Mouse (Mus musculus): ENCODE results near the gene Gm6899. TPM values are rescaled to one million over a fixed set of nuclear protein-coding genes. Genes with fewer than 3 reads are reported as not detected.

Gm6899 gene
- polyA plus RNA-seq, 1 experiment from 2014 or later, result 0.33 TPM

- WGBS (ENCODE audit: insufficient replicate concordance), result 66% methylated on average over 5 of the region's 5 CpGs
- ATAC-seq (ENCODE audit: low read depth), result no peak
- H3K27me3 ChIP-seq (ENCODE audit: control insufficient read depth, insufficient read depth, low read depth, low read length), result no peaks in the 10 kb centered on the region
- no peaks in the 10 kb centered on the region for H3K36me3 ChIP-seq (ENCODE audit: control insufficient read depth, insufficient read depth)
- no peaks in the 10 kb centered on the region for H3K4me1 ChIP-seq (ENCODE audit: control insufficient read depth, low read depth, low read length)
- H3K27ac ChIP-seq (ENCODE audit: low read length), result no peak overlapping the region
- H3K4me2 ChIP-seq (ENCODE audit: low read depth, low read length), result no peak overlapping the region
- no peak overlapping the region for H3K4me3 ChIP-seq (ENCODE audit: low read depth, low read length)
- no peak overlapping the region for H3K9ac ChIP-seq (ENCODE audit: low read depth, low read length)
- H3K9me3 ChIP-seq (replicated peaks; ENCODE audit: control insufficient read depth, low read length), result no peaks in the 10 kb centered on the region
These were observed 29.7 kb downstream of the Gm6899 start for GRCm38 (mm10) chr11:26622727-26623126.

- Histone ChIP-seq H3K9ac (ENCODE audit: low read depth, low read length) (no peak overlapping the region), H3K36me3 (ENCODE audit: control insufficient read depth, insufficient read depth) (no peaks in the 10 kb centered on the region), H3K4me1 (ENCODE audit: control insufficient read depth, low read depth, low read length) (no peaks in the 10 kb centered on the region), H3K4me3 (ENCODE audit: low read depth, low read length) (no peak overlapping the region), H3K27me3 (ENCODE audit: control insufficient read depth, insufficient read depth, low read depth, low read length) (no peaks in the 10 kb centered on the region), H3K4me2 (ENCODE audit: low read depth, low read length) (no peak overlapping the region), H3K9me3 (replicated peaks; ENCODE audit: control insufficient read depth, low read length) (no peaks in the 10 kb centered on the region), H3K27ac (ENCODE audit: low read length) (no peak overlapping the region)
- WGBS (ENCODE audit: insufficient replicate concordance), result 52% methylated on average over 1 of the region's 1 CpGs
- no peak for ATAC-seq (ENCODE audit: low read depth)
These were observed 43.2 kb downstream of the Gm6899 start for GRCm38 (mm10) chr11:26636239-26636638.

- no peaks in the 10 kb centered on the region for H3K9me3 ChIP-seq (replicated peaks; ENCODE audit: control insufficient read depth, low read length)
- no peaks in the 10 kb centered on the region for H3K36me3 ChIP-seq (ENCODE audit: control insufficient read depth, insufficient read depth)
- no peaks in the 10 kb centered on the region for H3K27me3 ChIP-seq (ENCODE audit: control insufficient read depth, insufficient read depth, low read depth, low read length)
- H3K4me1 ChIP-seq (ENCODE audit: control insufficient read depth, low read depth, low read length), result no peaks in the 10 kb centered on the region
- no peak overlapping the region; the same call in 1 of the 2 replicates for H3K4me2 ChIP-seq (ENCODE audit: low read depth, low read length)
- peak; percentile 74 for ATAC-seq (ENCODE audit: low read depth)
- WGBS (ENCODE audit: insufficient replicate concordance), result 12% methylated on average over 8 of the region's 8 CpGs
- no peak overlapping the region for H3K27ac ChIP-seq (ENCODE audit: low read length)
- no peak overlapping the region for H3K9ac ChIP-seq (ENCODE audit: low read depth, low read length)
- no peak overlapping the region for H3K4me3 ChIP-seq (ENCODE audit: low read depth, low read length)
These were observed 47.3 kb downstream of the Gm6899 start for GRCm38 (mm10) chr11:26640314-26640785.

GRCm38 (mm10) chr11:26642141-26642540 is 49.1 kb downstream of the Gm6899 start:
- no peaks in the 10 kb centered on the region for H3K27me3 ChIP-seq (ENCODE audit: control insufficient read depth, insufficient read depth, low read depth, low read length)
- no peaks in the 10 kb centered on the region for H3K9me3 ChIP-seq (replicated peaks; ENCODE audit: control insufficient read depth, low read length)
- no peak overlapping the region for H3K4me3 ChIP-seq (ENCODE audit: low read depth, low read length)
- 48% methylated on average over 1 of the region's 1 CpGs for WGBS (ENCODE audit: insufficient replicate concordance)
- no peak for ATAC-seq (ENCODE audit: low read depth)
- H3K36me3 ChIP-seq (ENCODE audit: control insufficient read depth, insufficient read depth), result no peaks in the 10 kb centered on the region
- H3K9ac ChIP-seq (ENCODE audit: low read depth, low read length), result no peak overlapping the region
- H3K4me2 ChIP-seq (ENCODE audit: low read depth, low read length), result no peak overlapping the region
- H3K27ac ChIP-seq (ENCODE audit: low read length), result no peak overlapping the region
- H3K4me1 ChIP-seq (ENCODE audit: control insufficient read depth, low read depth, low read length), result no peaks in the 10 kb centered on the region

Other genes starting within 250 kb of the Gm6899 start
- gene Fancl, start 207.1 kb upstream of the Gm6899 start, polyA plus RNA-seq (2015; fragmentation: Nextera tagmentation; extraction: Ambion mirVana), result 19.2 and 20.8 TPM in 2 replicates
- 22.1 and 22.7 TPM in 2 replicates for gene Vrk2, start 758 bp downstream of the Gm6899 start, polyA plus RNA-seq (2015; fragmentation: Nextera tagmentation; extraction: Ambion mirVana)

Data from liver, embryonic 16.5 days (tissue).